Mouse (Mus musculus): ENCODE data around the gene Tmem102. TPM values are rescaled to one million over a fixed set of nuclear protein-coding genes. Genes with fewer than 3 reads are reported as not detected.
A peak's percentile ranks its signal among the peaks of the same experiment; 100 is the strongest.

Tmem102 gene
- polyA plus RNA-seq, 2 experiments = 1.8 to 5.9 TPM

DNA sequence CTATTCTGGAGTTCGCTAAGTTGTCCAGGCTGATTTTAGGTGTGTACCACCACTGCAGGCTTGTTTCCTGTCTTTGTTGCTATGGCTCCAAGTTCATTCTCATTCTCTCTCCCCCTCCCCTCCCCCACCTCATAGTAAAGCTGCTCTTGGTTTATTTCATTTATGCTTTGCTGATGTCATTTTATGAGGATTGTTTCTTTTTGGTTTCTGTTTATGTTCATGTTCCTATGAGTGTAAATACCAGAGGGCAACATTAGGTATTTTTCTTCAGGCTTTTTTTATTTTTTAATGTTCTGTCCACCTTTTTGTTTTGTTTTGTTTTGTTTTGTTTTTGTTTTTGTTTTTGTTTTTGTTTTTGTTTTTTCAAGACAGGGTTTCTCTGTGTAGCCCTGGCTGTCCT, 43.6 kb downstream of the Tmem102 start, which contains the start of gene Slc35g3:
Gene Slc35g3, minus strand, starts transcription at position 101 of the 400 bp plus-strand sequence.
- Histone ChIP-seq H3K9ac (ENCODE audit: low read depth, low read length, severe bottlenecking) (no peak within 1 kb of the TSS), H3K4me1 (ENCODE audit: control insufficient read depth, insufficient read depth, low read length) (peaks cover 29% of the 10 kb centered on the region), H3K4me3 (replicated peaks; ENCODE audit: low read length) (no peak within 1 kb of the TSS), H3K36me3 (ENCODE audit: control insufficient read depth, insufficient read depth, low read length) (no peaks in the 10 kb centered on the region), H3K27me3 (ENCODE audit: control insufficient read depth, insufficient read depth, low read length) (no peaks in the 10 kb centered on the region), H3K4me2 (replicated peaks; ENCODE audit: low read depth, low read length, severe bottlenecking) (no peak within 1 kb of the TSS), H3K9me3 (ENCODE audit: control insufficient read depth, low read length) (no peaks in the 10 kb centered on the region), H3K27ac (replicated peaks; ENCODE audit: low read depth, low read length) (no peak within 1 kb of the TSS)
- no peak for DNase-seq (ENCODE audit: low spot score)
- 71% methylated on average over 1 of the region's 1 CpGs for WGBS
- ATAC-seq (ENCODE audit: low FRiP score, low read depth) = no peak
- TF ChIP-seq POLR2A (IDR thresholded peaks at IDR 0.05; ENCODE audit: borderline replicate concordance, extremely low read depth, insufficient read depth, insufficient read length) = no peak

DNA sequence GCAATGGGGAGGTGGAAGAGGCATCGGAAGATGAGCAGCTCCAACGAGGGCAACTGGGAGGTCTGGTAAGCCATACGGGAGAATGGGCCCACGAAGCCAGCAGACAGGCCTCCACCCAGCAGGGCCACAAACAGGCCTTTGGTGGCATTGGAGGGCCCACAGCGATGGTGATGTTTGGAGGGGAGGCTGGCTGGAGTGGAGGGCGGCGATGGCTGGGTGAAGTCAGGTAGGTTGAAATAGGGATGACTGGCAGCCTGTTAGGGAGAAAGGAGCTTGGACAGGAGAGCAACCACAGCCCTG, 44.6 kb downstream of the Tmem102 start:
- no peak for DNase-seq (ENCODE audit: low spot score)
- no peak overlapping the region for H3K4me2 ChIP-seq (replicated peaks; ENCODE audit: low read depth, low read length, severe bottlenecking)
- no peaks in the 10 kb centered on the region for H3K27me3 ChIP-seq (ENCODE audit: control insufficient read depth, insufficient read depth, low read length)
- H3K4me1 ChIP-seq (ENCODE audit: control insufficient read depth, insufficient read depth, low read length) = peaks cover 31% of the 10 kb centered on the region
- no peak for TF ChIP-seq POLR2A (IDR thresholded peaks at IDR 0.05; ENCODE audit: borderline replicate concordance, extremely low read depth, insufficient read depth, insufficient read length)
- no peak overlapping the region for H3K27ac ChIP-seq (replicated peaks; ENCODE audit: low read depth, low read length)
- H3K9me3 ChIP-seq (ENCODE audit: control insufficient read depth, low read length) = no peaks in the 10 kb centered on the region
- ATAC-seq (ENCODE audit: low FRiP score, low read depth) = no peak
- no peaks in the 10 kb centered on the region for H3K36me3 ChIP-seq (ENCODE audit: control insufficient read depth, insufficient read depth, low read length)
- no peak overlapping the region for H3K4me3 ChIP-seq (replicated peaks; ENCODE audit: low read length)
- WGBS = 92% methylated on average over 7 of the region's 7 CpGs
- H3K9ac ChIP-seq (ENCODE audit: low read depth, low read length, severe bottlenecking) = 0 out of 2 replicates have a peak overlapping the region, but pooled peaks have one; percentile 65

DNA sequence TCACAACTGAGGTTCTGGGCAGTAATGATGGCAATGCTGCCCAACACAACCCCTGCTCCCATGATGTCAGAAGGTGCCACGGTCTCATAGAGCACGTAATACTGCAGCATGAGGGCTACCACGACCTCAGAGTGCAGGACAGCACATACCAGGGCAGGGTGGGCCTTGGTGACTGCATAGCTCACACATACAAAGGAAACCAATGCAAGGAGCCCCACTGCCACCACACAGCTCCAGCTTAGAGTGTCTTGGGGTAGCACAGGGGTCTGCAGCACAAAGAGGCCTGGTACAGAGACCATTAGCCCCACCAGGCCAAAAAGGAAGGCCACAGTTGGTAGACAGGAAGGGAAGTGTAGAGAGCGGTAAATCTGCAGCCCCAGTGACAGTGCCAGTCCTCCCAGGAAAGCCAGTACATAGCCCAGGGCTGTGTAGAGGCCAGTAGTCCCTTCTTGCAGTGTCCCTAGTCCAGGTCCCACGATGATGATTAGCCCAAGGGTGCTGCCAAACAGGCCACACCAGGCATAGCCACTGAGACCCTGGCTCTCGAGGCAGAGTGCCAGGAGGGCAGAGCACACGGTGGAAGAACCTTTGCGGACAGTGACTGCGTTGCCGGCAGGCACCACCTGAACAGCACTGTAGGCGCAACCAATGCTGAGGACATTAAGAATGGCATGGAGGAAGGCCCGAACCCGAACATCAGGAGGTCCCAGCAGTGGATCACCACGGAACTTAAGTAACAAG, 45.1 kb downstream of the Tmem102 start:
- ATAC-seq (ENCODE audit: low FRiP score, low read depth) = no peak
- H3K27ac ChIP-seq (replicated peaks; ENCODE audit: low read depth, low read length) = peak overlapping the region; percentile 95
- H3K27me3 ChIP-seq (ENCODE audit: control insufficient read depth, insufficient read depth, low read length) = no peaks in the 10 kb centered on the region
- no peaks in the 10 kb centered on the region for H3K9me3 ChIP-seq (ENCODE audit: control insufficient read depth, low read length)
- peak overlapping the region; percentile 65; the same call in 1 of the 2 replicates for H3K9ac ChIP-seq (ENCODE audit: low read depth, low read length, severe bottlenecking)
- no peaks in the 10 kb centered on the region for H3K36me3 ChIP-seq (ENCODE audit: control insufficient read depth, insufficient read depth, low read length)
- H3K4me2 ChIP-seq (replicated peaks; ENCODE audit: low read depth, low read length, severe bottlenecking) = peak overlapping the region; percentile 66
- 86% methylated on average over 14 of the region's 14 CpGs for WGBS
- no peak for TF ChIP-seq POLR2A (IDR thresholded peaks at IDR 0.05; ENCODE audit: borderline replicate concordance, extremely low read depth, insufficient read depth, insufficient read length)
- peaks cover 35% of the 10 kb centered on the region for H3K4me1 ChIP-seq (ENCODE audit: control insufficient read depth, insufficient read depth, low read length)
- DNase-seq (ENCODE audit: low spot score) = no peak
- peak overlapping the region; percentile 56 for H3K4me3 ChIP-seq (replicated peaks; ENCODE audit: low read length)

DNA sequence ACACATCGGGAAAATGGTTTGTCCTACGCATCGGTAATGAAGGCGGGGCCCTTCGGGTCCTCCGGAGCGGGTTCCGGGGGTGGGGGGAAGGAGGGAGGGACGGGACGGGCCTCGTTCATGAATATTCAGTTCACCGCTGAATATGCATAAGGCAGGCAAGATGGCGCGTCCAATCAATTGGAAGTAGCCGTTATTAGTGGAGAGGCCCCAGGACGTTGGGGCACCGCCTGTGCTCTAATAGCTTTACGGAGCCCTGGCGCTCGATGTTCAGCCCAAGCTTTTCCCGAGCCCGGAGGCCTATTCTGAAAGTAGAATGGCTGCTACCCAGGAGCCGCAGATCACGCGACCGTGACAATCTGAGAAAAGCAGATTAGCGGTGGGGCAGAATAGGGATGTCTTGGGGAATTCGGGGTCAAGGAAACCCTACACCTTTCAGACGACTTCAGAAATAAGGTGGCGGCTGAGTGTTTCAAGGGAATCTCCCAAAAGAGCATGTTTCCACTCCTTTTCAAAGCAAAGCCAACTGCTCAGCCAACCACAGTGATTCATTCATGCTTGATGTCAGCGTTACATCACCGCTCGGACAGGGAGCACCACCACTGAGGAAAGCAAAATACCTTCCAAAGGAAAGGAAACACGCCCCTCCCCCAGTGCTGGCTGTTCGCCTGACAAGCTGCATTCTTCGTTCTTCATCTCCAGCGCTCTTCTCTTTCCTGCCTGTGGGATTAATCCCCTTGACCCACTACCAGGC, 46.3 kb downstream of the Tmem102 start:
- TF ChIP-seq POLR2A (IDR thresholded peaks at IDR 0.05; ENCODE audit: borderline replicate concordance, extremely low read depth, insufficient read depth, insufficient read length) = peak; percentile 63; the same call in 1 of the 2 replicates
- Histone ChIP-seq H3K27me3 (ENCODE audit: control insufficient read depth, insufficient read depth, low read length) (no peaks in the 10 kb centered on the region), H3K27ac (replicated peaks; ENCODE audit: low read depth, low read length) (peak overlapping the region; percentile 95), H3K36me3 (ENCODE audit: control insufficient read depth, insufficient read depth, low read length) (no peaks in the 10 kb centered on the region), H3K4me3 (replicated peaks; ENCODE audit: low read length) (peak overlapping the region; percentile 56), H3K4me1 (ENCODE audit: control insufficient read depth, insufficient read depth, low read length) (peaks cover 34% of the 10 kb centered on the region), H3K9me3 (ENCODE audit: control insufficient read depth, low read length) (no peaks in the 10 kb centered on the region), H3K9ac (ENCODE audit: low read depth, low read length, severe bottlenecking) (peak overlapping the region; percentile 65), H3K4me2 (replicated peaks; ENCODE audit: low read depth, low read length, severe bottlenecking) (peak overlapping the region; percentile 66)
- ATAC-seq (ENCODE audit: low FRiP score, low read depth) (peak; percentile 89), DNase-seq (ENCODE audit: low spot score) (peak; percentile 95)
- under 1% methylated on average over 37 of the region's 37 CpGs for WGBS

DNA sequence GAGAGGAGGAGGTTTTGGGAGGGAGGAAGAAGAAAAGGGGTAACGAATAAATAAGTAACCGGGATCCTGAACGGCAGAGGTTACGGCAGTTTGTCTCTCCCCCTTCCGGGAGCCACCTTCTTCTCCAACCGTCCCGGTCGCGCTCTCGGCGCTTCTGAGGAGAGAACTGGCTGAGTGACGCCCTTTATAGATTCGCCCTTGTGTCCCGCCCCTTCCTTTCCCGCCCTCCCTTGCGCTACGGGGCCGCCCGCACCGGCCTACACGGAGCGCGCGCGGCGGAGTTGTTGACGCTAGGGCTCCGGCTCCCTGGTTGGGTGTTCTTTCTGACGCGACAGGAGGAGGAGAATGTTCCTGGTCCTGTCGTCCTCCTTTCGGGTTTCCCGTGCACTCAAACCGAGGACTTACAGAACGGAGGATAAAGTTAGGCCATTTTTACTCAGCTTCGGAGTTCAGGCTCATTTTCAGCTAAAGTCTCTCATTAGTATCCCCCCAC, 46.9 kb downstream of the Tmem102 start, which contains the start of gene Polr2a:
Gene Polr2a, minus strand, starts transcription at position 160 of the 493 bp plus-strand sequence.
- no peaks in the 10 kb centered on the region for H3K36me3 ChIP-seq (ENCODE audit: control insufficient read depth, insufficient read depth, low read length)
- peak within 1 kb of the TSS; percentile 65 for H3K9ac ChIP-seq (ENCODE audit: low read depth, low read length, severe bottlenecking)
- no peaks in the 10 kb centered on the region for H3K9me3 ChIP-seq (ENCODE audit: control insufficient read depth, low read length)
- WGBS = under 1% methylated on average over 33 of the region's 36 CpGs
- peak; percentile 100 for TF ChIP-seq POLR2A (IDR thresholded peaks at IDR 0.05; ENCODE audit: borderline replicate concordance, extremely low read depth, insufficient read depth, insufficient read length)
- peaks cover 34% of the 10 kb centered on the region for H3K4me1 ChIP-seq (ENCODE audit: control insufficient read depth, insufficient read depth, low read length)
- peak within 1 kb of the TSS; percentile 73 for H3K4me2 ChIP-seq (replicated peaks; ENCODE audit: low read depth, low read length, severe bottlenecking)
- DNase-seq (ENCODE audit: low spot score) (peak; percentile 97), ATAC-seq (ENCODE audit: low FRiP score, low read depth) (peak; percentile 96)
- H3K27me3 ChIP-seq (ENCODE audit: control insufficient read depth, insufficient read depth, low read length) = no peaks in the 10 kb centered on the region
- peak within 1 kb of the TSS; percentile 56 for H3K4me3 ChIP-seq (replicated peaks; ENCODE audit: low read length)
- peak within 1 kb of the TSS; percentile 95 for H3K27ac ChIP-seq (replicated peaks; ENCODE audit: low read depth, low read length)
